Mouse (Mus musculus): ENCODE measurements around the gene Rpgrip1l.

The Rpgrip1l gene

GRCm38 (mm10) chr8:91205897-91206296, 107.2 kb downstream of the Rpgrip1l start:
- DNase-seq (ENCODE audit: low spot score): no peak

GRCm38 (mm10) chr8:91201184-91201583, 111.9 kb downstream of the Rpgrip1l start:
- DNase-seq (ENCODE audit: low spot score): no peak

DNA sequence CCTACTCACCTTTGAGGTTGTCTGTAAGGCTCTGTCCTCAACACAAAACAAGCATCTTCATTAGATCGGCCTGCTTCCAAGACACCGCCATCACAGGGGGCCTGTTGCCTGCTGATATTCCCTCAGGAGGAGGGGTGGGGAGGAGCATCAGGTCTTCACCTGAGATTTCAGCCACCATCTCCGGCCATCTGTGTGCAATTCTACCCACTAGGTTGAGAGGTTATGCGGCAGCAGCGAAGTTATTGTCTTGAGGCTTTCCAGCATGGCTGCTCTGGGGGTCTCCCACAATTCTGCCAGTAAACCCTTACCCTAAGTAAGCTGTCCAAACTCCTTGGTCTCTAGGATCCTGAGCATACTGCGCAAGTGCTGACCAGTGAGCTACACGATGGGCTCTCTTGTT, 113.2 kb downstream of the Rpgrip1l start, which contains the start of gene Aktip:
Gene Aktip (minus strand): TSS at position 101 of the 400 bp plus-strand sequence.
- DNase-seq (ENCODE audit: low spot score): no peak

GRCm38 (mm10) chr8:91198036-91198435, 115.0 kb downstream of the Rpgrip1l start:
- DNase-seq (ENCODE audit: low spot score): no peak

DNA sequence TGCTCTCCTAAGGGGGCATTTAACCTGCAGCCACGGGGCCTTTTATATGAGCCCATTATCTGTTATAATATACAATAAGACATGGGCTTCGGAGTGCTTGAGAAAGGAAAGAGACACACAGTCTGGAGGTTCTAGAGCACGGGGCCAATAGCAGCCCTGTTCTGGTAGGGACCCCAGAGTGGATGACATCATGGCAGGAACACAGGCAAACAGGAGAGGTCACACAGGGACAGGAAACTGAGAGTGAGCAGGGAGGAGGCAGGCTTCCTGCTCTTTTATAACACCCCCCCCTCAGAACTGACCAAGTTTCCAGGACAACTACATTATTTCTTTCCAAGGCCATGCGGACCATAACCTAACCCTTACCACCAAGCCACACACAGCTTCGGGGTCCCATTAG, 115.8 kb downstream of the Rpgrip1l start:
- DNase-seq (ENCODE audit: low spot score): no peak

DNA sequence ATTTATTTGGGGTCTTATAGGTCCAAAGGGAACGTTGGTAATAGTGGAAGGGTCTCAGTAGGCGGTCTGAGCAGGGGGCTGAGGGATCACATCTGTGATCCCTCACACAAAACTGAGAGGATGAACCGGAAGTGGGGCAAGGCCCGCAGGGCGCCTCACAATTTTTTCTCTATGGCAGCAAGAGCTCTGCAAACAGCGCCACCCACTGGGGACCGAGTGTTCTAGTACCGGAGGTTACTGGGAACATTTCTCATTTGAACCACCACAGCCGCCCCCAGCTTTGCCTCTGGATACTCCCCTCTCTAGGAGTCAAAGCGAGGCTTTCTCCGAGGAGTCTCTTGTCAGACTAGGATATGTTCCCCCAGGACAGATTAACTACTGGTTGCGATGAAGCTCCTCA, 116.4 kb downstream of the Rpgrip1l start:
- DNase-seq (ENCODE audit: low spot score): no peak

DNA sequence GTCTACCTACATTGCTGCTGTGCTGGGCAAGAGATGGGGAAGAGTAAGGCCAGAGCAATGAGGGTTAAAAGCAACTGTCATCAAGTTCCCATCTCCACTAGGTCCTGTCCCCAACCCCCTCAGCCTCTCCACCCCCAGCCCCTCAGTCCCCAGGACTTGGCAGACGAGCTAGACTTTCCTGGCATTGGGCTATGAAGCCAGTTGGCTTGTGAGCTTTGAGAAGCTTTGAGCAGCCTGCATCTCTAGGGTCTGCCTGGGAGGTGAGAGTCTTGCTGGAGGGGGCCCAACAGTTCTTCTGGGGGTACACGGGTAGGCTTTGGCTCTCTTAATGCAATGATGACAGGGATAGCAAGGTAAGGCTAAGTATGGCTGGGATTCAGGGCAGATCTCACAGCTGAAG, 119.0 kb downstream of the Rpgrip1l start:
- DNase-seq (ENCODE audit: low spot score): no peak

DNA sequence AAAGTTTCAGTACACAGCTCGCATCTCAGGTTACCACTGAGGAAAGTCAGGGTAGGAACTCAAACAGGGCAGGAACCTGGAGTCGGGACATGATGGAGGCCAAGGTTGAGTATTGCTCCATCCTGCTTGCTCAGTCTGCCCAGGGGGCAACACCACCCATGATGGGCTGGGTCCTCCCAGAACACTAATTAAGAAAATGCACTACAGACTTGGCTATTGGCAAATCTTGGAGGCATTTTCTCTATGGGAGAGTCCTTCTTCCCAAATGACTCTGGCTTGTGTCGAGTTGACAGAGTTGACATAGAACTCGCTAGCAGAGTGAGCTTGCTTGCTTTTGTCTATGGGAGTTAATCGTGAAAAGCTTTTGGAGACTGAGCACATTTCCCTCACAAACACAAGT, 120.1 kb downstream of the Rpgrip1l start:
- DNase-seq (ENCODE audit: low spot score): no peak

- DNase-seq (ENCODE audit: low spot score): peak; percentile 55
Measured at GRCm38 (mm10) chr8:91190816-91191340, 122.2 kb downstream of the Rpgrip1l start.

DNA sequence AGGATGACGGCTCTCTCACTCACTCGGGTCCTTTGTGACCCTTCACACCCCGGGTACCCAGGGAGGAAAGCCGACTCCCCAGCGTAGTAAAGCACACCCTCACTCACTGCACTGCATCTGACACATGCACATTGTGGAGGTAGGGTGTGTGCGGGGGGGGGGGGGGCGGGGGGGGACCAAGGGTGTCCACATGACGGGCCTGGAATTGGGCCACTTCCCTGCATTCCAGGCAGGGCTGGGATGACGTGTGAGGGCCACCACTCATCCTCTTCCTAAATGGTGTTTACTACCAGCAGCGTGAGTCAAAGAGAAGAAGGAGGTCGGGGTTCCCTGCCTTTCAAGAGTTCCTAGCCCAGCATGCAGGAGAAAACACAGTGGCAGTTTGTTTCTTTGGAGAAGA, 124.9 kb downstream of the Rpgrip1l start:
- DNase-seq (ENCODE audit: low spot score): no peak

GRCm38 (mm10) chr8:91186372-91186771, 126.7 kb downstream of the Rpgrip1l start:
- DNase-seq (ENCODE audit: low spot score): no peak

DNA sequence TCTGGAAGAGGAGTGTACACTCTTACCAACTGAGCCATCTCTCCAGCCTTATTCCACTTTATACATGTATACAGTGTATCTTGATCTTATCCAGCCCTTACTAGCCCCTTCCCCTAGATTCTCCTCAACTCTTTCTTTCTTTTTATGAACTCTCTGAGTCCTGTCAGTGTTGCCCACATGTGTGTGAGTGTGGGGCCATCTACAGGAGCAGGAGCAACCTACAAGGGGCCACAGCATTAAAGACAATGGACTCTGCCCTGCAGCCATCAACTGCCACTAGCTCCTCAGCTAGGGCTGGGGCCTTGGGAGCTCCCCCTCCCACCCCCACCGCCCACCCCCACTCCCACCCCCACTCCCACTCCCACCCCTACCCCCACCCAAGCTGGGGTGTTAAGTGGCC, 135.4 kb downstream of the Rpgrip1l start:
- no peak for DNase-seq (ENCODE audit: low spot score)

DNA sequence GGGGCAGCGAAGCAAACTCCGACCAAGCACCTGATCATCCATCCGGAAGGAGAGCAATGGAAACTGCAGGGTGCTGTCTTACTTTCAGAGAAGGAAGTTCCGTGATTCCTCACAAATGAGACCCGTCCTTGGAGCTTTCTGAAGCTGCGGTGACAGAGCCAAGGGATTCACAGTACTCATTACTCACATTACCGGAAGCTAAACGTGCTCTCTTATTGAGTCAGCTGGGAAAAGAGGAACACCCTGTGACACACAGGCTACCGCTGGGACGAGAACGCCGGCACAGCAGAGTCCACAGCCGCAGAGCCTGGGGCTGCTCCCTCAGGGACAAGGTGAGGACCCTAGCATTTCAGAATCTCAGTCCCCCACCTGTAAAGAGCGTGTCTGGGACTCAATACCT, 136.9 kb downstream of the Rpgrip1l start:
- no peak for DNase-seq (ENCODE audit: low spot score)

- no peak for DNase-seq (ENCODE audit: low spot score)
Measured at GRCm38 (mm10) chr8:91171605-91172004, 141.5 kb downstream of the Rpgrip1l start.

DNA sequence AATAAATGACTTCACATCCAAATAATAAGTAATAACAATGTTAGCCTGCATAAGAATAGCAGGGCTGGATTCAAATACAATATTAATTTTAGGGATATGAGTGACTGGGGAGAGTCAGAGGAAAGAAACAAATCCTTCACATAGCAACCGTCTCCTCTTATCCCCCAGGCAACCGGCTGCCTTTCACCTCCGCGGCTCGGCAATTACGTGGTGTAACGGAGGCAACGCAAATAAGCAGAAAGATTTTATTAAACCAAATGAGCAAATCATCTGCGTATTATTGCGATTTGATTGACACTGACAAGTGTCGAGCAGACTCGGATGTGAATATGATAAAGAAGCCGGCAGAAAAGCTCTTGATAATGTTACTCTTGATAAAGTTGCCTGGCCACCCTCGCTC, 142.1 kb downstream of the Rpgrip1l start:
- peak; percentile 39 for DNase-seq (ENCODE audit: low spot score)

DNA sequence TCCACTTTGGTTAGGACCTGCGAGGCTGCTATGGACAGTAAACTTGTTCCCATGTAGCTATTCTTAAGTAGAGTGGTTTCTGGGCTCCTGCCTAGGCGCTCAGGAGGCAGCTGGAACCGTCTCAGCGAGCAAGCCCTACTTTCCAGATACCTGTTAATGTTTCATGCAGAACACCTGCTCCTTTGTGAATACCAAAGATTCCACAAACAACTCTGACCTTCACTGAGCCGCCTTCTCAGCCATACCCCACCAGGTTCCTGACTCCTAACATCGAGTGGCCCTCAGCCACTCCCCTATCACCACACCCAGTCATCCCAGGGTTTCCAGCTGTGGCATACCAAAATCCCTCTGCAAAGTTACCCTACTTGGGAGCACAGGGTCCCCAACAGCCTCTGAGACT, 142.9 kb downstream of the Rpgrip1l start:
- no peak for DNase-seq (ENCODE audit: low spot score)

Data from layer of hippocampus, adult 11-12 months (tissue).